Mouse (Mus musculus) retina, postnatal 7 days (tissue): ENCODE results near the gene Cxcl12.

Experiments
- DNase-seq: peaks from one replicate; pipeline ENCODE4 v3.0.0-alpha.2; 2012; ENCODE audit warnings: low read depth, low spot score

Gene Cxcl12

GRCm38 (mm10) chr6:117175113-117175793, 6.9 kb downstream of the Cxcl12 start:
- no peak for DNase-seq

- DNase-seq: no peak
These were observed 8.1 kb downstream of the Cxcl12 start for GRCm38 (mm10) chr6:117176406-117176805.

- no peak for DNase-seq
These were observed 12.0 kb downstream of the Cxcl12 start for GRCm38 (mm10) chr6:117180303-117180702.

GRCm38 (mm10) chr6:117185381-117185780, 17.0 kb downstream of the Cxcl12 start:
- no peak for DNase-seq

GRCm38 (mm10) chr6:117190453-117190852, 22.1 kb downstream of the Cxcl12 start:
- no peak for DNase-seq

- no peak for DNase-seq
These were observed 23.4 kb downstream of the Cxcl12 start for GRCm38 (mm10) chr6:117191741-117192140.

- no peak for DNase-seq
These were observed 24.3 kb downstream of the Cxcl12 start for GRCm38 (mm10) chr6:117192678-117193077.

GRCm38 (mm10) chr6:117195270-117195669, 26.9 kb downstream of the Cxcl12 start:
- DNase-seq: no peak

GRCm38 (mm10) chr6:117198871-117199270, 30.5 kb downstream of the Cxcl12 start:
- no peak for DNase-seq

GRCm38 (mm10) chr6:117199718-117200117, 31.4 kb downstream of the Cxcl12 start:
- DNase-seq: no peak

GRCm38 (mm10) chr6:117200916-117201315, 32.6 kb downstream of the Cxcl12 start:
- DNase-seq: no peak

GRCm38 (mm10) chr6:117201396-117201795, 33.1 kb downstream of the Cxcl12 start:
- no peak for DNase-seq

- no peak for DNase-seq
These were observed 33.5 kb downstream of the Cxcl12 start for GRCm38 (mm10) chr6:117201859-117202258.

- DNase-seq: no peak
These were observed 34.6 kb downstream of the Cxcl12 start for GRCm38 (mm10) chr6:117202856-117203400.

- DNase-seq: no peak
These were observed 35.8 kb downstream of the Cxcl12 start for GRCm38 (mm10) chr6:117204112-117204511.

- DNase-seq: no peak
These were observed 38.5 kb downstream of the Cxcl12 start for GRCm38 (mm10) chr6:117206834-117207233.

- DNase-seq: no peak
These were observed 39.0 kb downstream of the Cxcl12 start for GRCm38 (mm10) chr6:117207289-117207688.

GRCm38 (mm10) chr6:117210086-117210485, 41.8 kb downstream of the Cxcl12 start:
- no peak for DNase-seq

GRCm38 (mm10) chr6:117210536-117210935, 42.2 kb downstream of the Cxcl12 start:
- no peak for DNase-seq

GRCm38 (mm10) chr6:117214506-117214905, 46.2 kb downstream of the Cxcl12 start:
- no peak for DNase-seq

GRCm38 (mm10) chr6:117218442-117219299, 50.3 kb downstream of the Cxcl12 start:
- DNase-seq: no peak

- no peak for DNase-seq
These were observed 51.0 kb downstream of the Cxcl12 start for GRCm38 (mm10) chr6:117219300-117219680.
